Mouse (Mus musculus) limb, embryonic 13.5 days (tissue): ENCODE data around the gene Mogs. TPM values are rescaled to one million over a fixed set of nuclear protein-coding genes. Genes with fewer than 3 reads are reported as not detected.

Source experiments
- ATAC-seq: fragments of 200-750 bp; cut with Nextera tagmentation; 2 replicates; pipeline ENCODE4 v1.8.0; 2017; ENCODE audit warnings: low read depth, moderate number of reproducible peaks, moderate TSS enrichment; ENCODE audit not compliant: low FRiP score
- H3K27ac ChIP-seq: fragments of 300-500 bp; sonication (generic); 2 replicates; pipeline ENCODE4 v1.5.1; 2015; ENCODE audit warnings: inconsistent platforms, mild to moderate bottlenecking, moderate library complexity
- H3K27me3 ChIP-seq: fragments of 300-500 bp; sonication (generic); 2 replicates; pipeline ENCODE4 v1.6.1; 2015; ENCODE audit warnings: mild to moderate bottlenecking, inconsistent platforms
- H3K36me3 ChIP-seq: fragments of 300-500 bp; sonication (generic); 2 replicates; pipeline ENCODE4 v1.6.1; 2015; ENCODE audit warnings: inconsistent platforms, mild to moderate bottlenecking, moderate library complexity
- H3K4me1 ChIP-seq: fragments of 300-500 bp; sonication (generic); 2 replicates; pipeline ENCODE4 v1.6.1; 2015; ENCODE audit warnings: inconsistent platforms
- H3K4me2 ChIP-seq: fragments of 300-500 bp; sonication (generic); replicated peaks from 2 replicates; pipeline ENCODE4 v1.6.1; 2015; ENCODE audit warnings: inconsistent platforms, mild to moderate bottlenecking, moderate library complexity
- H3K4me3 ChIP-seq: fragments of 300-500 bp; sonication (generic); 2 replicates; pipeline ENCODE4 v1.5.1; 2015; ENCODE audit warnings: moderate library complexity, mild to moderate bottlenecking, inconsistent platforms
- H3K9ac ChIP-seq: fragments of 300-500 bp; sonication (generic); 2 replicates; pipeline ENCODE4 v1.6.1; 2015; ENCODE audit warnings: mild to moderate bottlenecking, inconsistent platforms
- H3K9me3 ChIP-seq: fragments of 300-500 bp; sonication (generic); 2 replicates; pipeline ENCODE4 v1.6.1; 2016; ENCODE audit warnings: inconsistent platforms
- WGBS: fragments of 180-500 bp; shearing (Covaris S2); methylation state at CpG from one replicate; pipeline ENCODE4 v1.1.7; 2015; 5-methylcytosine and 5-hydroxymethylcytosine counted together
- polyA plus RNA-seq: library from polyadenylated mRNA; unstranded; fragments of >200 nt; fragmentation: Nextera tagmentation; extraction: Ambion mirVana; gene quantifications from 2 replicates; pipeline ENCODE4 v1.2.1, GENCODE M21; 2015

The Mogs gene
- polyA plus RNA-seq, 1 experiment from 2014 or later, result 45.4 TPM

DNA sequence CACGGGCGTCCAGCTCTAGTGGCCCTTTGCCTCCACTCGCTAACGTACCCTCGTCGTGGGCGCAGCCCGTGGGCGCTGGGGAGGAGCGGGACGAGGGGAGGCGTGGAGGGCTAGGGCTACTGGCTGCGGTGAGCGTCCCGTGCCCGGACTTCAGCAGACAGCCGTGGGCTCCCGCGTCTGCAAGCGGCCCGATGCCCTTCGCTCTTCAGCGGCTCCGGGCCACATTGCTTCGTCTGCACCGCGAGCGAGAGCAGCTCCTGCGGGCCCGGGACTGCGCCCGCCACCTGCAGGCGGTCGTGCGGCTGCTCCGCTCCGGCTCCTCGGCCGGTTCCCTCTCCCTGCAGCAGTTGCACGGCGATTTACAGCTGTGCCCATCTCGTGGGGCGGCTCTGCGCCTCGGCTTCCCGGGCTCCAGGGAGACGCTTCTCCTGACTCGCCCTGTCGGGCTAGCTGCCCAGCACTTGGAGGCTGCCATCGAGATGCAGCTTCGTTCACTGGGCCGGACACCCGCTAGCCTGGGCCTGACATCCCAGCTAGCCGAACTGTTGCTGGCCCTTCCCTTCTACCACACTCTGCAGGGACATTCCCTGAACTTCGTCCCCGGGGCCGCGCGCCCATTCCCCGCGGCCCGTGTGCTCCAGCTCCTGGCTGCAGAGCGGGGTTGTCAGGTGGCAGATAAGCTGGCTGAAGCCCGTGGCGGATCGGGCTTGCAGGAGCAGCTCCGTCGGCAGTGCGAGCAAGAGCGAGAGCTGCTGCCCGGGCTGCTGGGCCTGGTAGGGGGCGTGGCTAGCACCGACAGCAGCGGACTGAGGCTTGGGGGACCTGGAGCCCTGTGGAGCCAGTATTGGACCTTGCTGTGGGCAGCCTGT, 13.4 kb upstream of the Mogs start:
- H3K4me1 ChIP-seq, result peaks cover 15% of the 10 kb centered on the region
- 0 out of 2 replicates have a peak, but pooled peaks cover 3% of the 10 kb centered on the region for H3K36me3 ChIP-seq
- peaks cover 2% of the 10 kb centered on the region; the same call in 1 of the 2 replicates for H3K27me3 ChIP-seq
- ATAC-seq, result peak; percentile 73
- no peaks in the 10 kb centered on the region for H3K9me3 ChIP-seq
- peak overlapping the region; percentile 83 for H3K27ac ChIP-seq
- H3K4me3 ChIP-seq, result peak overlapping the region; percentile 77
- H3K9ac ChIP-seq, result peak overlapping the region; percentile 86
- peak overlapping the region; percentile 99 for H3K4me2 ChIP-seq
- under 1% methylated on average over 74 of the region's 74 CpGs for whole genome bisulfite sequencing

- ATAC-seq, result no peak
- H3K4me2 ChIP-seq, result peak overlapping the region; percentile 99
- WGBS, result 41% methylated on average over 11 of the region's 11 CpGs
- H3K4me3 ChIP-seq, result peak overlapping the region; percentile 77
- peaks cover 23% of the 10 kb centered on the region for H3K4me1 ChIP-seq
- H3K36me3 ChIP-seq, result peaks cover 6% of the 10 kb centered on the region; the same call in 1 of the 2 replicates
- no peaks in the 10 kb centered on the region for H3K9me3 ChIP-seq
- H3K27ac ChIP-seq, result no peak overlapping the region
- peak overlapping the region; percentile 86; the same call in 1 of the 2 replicates for H3K9ac ChIP-seq
- peaks cover 2% of the 10 kb centered on the region; the same call in 1 of the 2 replicates for H3K27me3 ChIP-seq
Observed at GRCm38 (mm10) chr6:83103130-83103650, 12.1 kb upstream of the Mogs start.

DNA sequence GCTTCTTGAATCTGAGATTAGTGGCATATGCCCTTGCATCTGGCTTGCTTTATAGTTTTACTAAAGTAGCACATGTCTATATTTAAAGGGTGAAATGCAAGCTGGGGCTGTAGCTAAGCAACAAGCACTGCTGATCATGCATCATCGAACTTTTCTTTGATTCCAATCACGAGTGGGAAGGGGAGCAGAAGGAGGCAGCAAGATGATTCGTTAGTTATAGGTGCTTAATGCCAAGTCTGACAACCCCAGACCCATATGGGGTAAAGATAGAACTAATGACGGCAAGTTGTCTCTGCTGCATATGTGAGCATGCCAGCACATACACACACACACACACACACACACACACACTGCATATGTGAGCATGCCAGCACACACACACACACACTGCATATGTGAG, 11.1 kb upstream of the Mogs start:
- Histone ChIP-seq H3K4me3 (no peak overlapping the region), H3K9me3 (no peaks in the 10 kb centered on the region), H3K27me3 (peaks cover 2% of the 10 kb centered on the region; the same call in 1 of the 2 replicates), H3K36me3 (peaks cover 6% of the 10 kb centered on the region; the same call in 1 of the 2 replicates), H3K9ac (no peak overlapping the region), H3K27ac (no peak overlapping the region), H3K4me1 (peaks cover 28% of the 10 kb centered on the region), H3K4me2 (no peak overlapping the region)
- ATAC-seq, result no peak
- WGBS, result 71% methylated on average over 4 of the region's 4 CpGs

GRCm38 (mm10) chr6:83107566-83108400, 7.5 kb upstream of the Mogs start:
- Histone ChIP-seq H3K9ac (peak overlapping the region; percentile 95), H3K27me3 (no peaks in the 10 kb centered on the region), H3K36me3 (peaks cover 15% of the 10 kb centered on the region; the same call in 1 of the 2 replicates), H3K27ac (no peak overlapping the region; the same call in 1 of the 2 replicates), H3K9me3 (no peaks in the 10 kb centered on the region), H3K4me3 (peak overlapping the region; percentile 76), H3K4me1 (peaks cover 31% of the 10 kb centered on the region), H3K4me2 (peak overlapping the region; percentile 86)
- 36% methylated on average over 13 of the region's 13 CpGs for WGBS
- ATAC-seq, result peak; percentile 30; the same call in 1 of the 2 replicates

DNA sequence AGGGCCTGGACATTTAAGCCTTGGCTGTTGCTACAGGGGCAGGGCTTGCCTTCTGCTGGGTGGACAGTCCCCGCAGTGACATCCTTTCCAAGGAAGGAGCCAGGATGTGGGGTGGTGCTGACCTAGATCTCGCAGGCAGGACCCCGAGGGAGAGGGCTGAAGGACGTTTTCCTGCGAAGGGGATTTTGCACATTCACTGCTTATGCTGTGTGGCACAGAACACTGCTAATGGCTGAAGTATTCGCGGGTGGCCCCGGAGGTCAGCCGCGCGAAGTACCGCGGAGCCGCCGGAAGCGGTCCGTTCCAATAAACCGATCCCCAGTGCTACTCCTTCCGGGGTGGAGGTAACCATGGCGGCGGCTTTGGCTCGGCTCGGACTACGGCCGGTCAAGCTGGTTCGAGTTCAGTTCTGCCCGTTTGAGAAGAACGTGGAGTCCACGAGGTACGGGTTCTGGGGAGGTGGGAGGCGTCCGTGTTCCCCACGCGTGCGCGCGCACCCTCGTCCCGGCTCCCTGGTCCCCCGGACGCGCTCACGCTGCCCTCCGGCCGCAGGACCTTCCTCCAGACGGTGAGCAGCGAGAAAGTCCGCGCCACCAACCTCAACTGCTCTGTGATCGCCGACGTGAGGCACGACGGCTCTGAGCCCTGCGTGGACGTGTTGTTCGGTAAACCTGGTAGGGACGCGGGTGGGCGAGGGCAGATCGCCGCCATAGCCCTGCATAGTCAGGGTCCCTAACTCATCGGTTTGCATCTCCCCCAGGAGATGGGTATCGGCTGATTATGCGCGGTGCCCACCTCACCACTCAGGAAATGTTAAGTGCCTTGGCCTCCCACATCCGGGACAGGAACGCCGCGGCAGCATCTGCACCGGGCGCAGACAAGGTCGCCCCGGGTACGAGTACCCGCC, 6.3 kb upstream of the Mogs start, which contains the start of gene Mrpl53:
Gene Mrpl53 (plus strand): TSS at position 279 of the 907 bp plus-strand sequence.
- ATAC-seq, result peak; percentile 83
- peak within 1 kb of the TSS; percentile 81 for H3K27ac ChIP-seq
- peak within 1 kb of the TSS; percentile 76 for H3K4me3 ChIP-seq
- no peaks in the 10 kb centered on the region for H3K27me3 ChIP-seq
- H3K4me1 ChIP-seq, result peaks cover 22% of the 10 kb centered on the region
- H3K9ac ChIP-seq, result peak within 1 kb of the TSS; percentile 95
- H3K36me3 ChIP-seq, result peaks cover 15% of the 10 kb centered on the region; the same call in 1 of the 2 replicates
- H3K9me3 ChIP-seq, result no peaks in the 10 kb centered on the region
- WGBS, result under 1% methylated on average over 76 of the region's 76 CpGs
- H3K4me2 ChIP-seq, result peak within 1 kb of the TSS; percentile 86

DNA sequence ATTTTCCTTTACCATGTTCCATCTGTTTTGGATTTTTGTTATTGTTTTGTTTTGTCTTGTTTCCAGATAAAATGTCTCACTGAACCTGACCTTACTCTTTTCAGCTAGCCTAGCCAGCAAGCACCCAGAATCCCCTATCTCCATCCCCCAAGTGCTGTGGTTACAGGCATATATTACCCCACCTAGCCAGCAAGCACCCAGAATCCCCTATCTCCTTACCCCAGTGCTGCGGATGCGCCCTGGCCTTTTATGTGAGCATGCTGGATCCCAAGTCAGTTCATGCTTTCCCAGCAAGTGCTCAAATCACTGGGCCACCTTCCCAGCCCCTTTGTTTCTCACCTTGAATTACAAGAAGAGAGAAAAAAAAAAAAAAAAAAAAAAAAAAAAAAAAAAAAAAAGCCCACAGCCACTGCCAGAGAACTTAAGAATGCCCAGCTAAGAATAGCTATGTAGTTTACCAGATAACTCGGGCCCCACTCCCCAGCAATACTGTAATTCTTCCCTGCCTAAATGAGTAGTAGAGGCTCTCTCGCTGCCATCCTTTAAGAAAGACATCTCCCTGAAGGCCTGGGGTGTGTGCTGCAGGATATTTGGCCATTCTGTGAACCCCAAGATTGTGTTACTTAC, 3.7 kb upstream of the Mogs start:
- H3K27me3 ChIP-seq, result no peaks in the 10 kb centered on the region
- H3K9ac ChIP-seq, result no peak overlapping the region
- H3K36me3 ChIP-seq, result peaks cover 12% of the 10 kb centered on the region; the same call in 1 of the 2 replicates
- H3K9me3 ChIP-seq, result no peaks in the 10 kb centered on the region
- 86% methylated on average over 4 of the region's 4 CpGs for WGBS
- H3K4me3 ChIP-seq, result no peak overlapping the region
- no peak for ATAC-seq
- no peak overlapping the region for H3K27ac ChIP-seq
- peaks cover 38% of the 10 kb centered on the region for H3K4me1 ChIP-seq
- no peak overlapping the region for H3K4me2 ChIP-seq

DNA sequence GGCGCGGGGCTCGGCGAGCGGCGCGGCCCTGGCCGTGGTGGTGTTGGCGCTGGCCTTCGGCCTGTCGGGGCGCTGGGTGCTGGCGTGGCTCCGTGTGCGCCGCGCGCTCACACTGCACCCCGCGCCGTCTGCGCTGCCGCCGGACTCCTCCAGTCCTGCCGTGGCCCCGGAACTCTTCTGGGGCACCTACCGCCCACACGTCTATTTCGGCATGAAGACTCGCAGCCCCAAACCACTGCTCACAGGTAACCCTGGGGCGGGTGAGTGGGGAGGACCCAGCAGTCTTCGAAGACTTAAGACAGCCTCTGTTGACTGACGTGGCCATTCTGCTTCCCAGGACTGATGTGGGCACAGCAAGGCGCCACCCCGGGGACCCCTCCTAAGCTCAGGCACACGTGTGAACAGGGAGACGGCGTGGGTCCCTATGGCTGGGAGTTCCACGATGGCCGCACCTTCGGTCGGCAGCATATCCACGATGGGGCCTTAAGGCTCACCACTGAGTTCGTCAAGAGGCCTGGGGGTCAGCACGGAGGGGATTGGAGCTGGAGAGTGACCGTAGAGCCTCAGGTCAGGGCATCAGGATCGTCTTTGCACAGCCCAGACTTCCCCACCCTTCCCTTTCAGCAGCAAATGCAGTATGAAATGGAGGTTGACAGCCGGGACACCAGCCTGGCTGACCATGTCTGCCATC, 531 bp downstream of the Mogs start:
- no peaks in the 10 kb centered on the region for H3K9me3 ChIP-seq
- H3K36me3 ChIP-seq, result peaks cover 40% of the 10 kb centered on the region
- H3K27me3 ChIP-seq, result no peaks in the 10 kb centered on the region
- peak; percentile 55 for ATAC-seq
- H3K4me3 ChIP-seq, result peak overlapping the region; percentile 90
- peak overlapping the region; percentile 74 for H3K27ac ChIP-seq
- H3K9ac ChIP-seq, result peak overlapping the region; percentile 92
- H3K4me2 ChIP-seq, result peak overlapping the region; percentile 93
- WGBS, result 2% methylated on average over 32 of the region's 48 CpGs
- peaks cover 37% of the 10 kb centered on the region for H3K4me1 ChIP-seq

GRCm38 (mm10) chr6:83116373-83117164, 1.3 kb downstream of the Mogs start:
- Histone ChIP-seq H3K9me3 (no peaks in the 10 kb centered on the region), H3K36me3 (peaks cover 34% of the 10 kb centered on the region), H3K27ac (0 out of 2 replicates have a peak overlapping the region, but pooled peaks have one; percentile 74), H3K9ac (peak overlapping the region; percentile 92), H3K4me3 (peak overlapping the region; percentile 90), H3K27me3 (no peaks in the 10 kb centered on the region), H3K4me2 (peak overlapping the region; percentile 93), H3K4me1 (peaks cover 37% of the 10 kb centered on the region)
- 81% methylated on average over 11 of the region's 11 CpGs for WGBS
- no peak for ATAC-seq

DNA sequence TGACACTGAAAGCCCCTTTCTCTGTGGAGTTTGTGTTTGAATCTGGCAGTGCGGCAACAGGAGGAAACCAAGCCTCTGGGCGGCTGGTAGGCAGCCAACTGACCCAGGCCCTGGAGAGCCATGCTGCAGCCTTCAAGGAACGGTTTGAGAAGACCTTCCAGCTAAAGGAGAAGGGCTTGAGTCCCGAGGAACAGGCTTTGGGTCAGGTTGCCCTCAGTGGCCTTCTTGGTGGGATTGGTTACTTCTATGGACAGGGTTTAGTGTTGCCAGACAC, 1.8 kb downstream of the Mogs start:
- no peak for ATAC-seq
- Histone ChIP-seq H3K4me3 (no peak overlapping the region; the same call in 1 of the 2 replicates), H3K36me3 (peaks cover 33% of the 10 kb centered on the region), H3K4me1 (peaks cover 38% of the 10 kb centered on the region), H3K27me3 (no peaks in the 10 kb centered on the region), H3K9me3 (no peaks in the 10 kb centered on the region), H3K9ac (peak overlapping the region; percentile 92), H3K4me2 (peak overlapping the region; percentile 93), H3K27ac (no peak overlapping the region)
- 82% methylated on average over 4 of the region's 4 CpGs for WGBS

DNA sequence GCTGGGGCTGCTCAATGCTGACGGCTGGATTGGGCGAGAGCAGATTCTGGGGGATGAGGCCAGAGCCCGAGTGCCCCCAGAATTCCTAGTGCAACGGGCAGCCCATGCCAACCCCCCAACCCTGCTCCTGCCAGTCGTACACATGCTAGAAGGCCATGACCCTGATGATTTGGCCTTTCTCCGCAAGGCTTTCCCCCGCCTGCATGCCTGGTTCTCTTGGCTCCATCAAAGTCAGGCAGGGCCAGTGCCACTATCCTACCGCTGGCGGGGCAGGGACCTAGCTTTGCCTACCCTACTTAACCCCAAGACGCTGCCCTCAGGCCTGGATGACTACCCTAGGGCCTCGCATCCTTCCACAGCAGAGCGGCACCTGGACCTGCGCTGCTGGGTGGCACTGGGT, 2.3 kb downstream of the Mogs start:
- ATAC-seq, result no peak
- Histone ChIP-seq H3K4me1 (peaks cover 43% of the 10 kb centered on the region), H3K4me3 (0 out of 2 replicates have a peak overlapping the region, but pooled peaks have one; percentile 5), H3K27me3 (no peaks in the 10 kb centered on the region), H3K9ac (no peak overlapping the region), H3K9me3 (no peaks in the 10 kb centered on the region), H3K4me2 (0 out of 2 replicates have a peak overlapping the region, but pooled peaks have one; percentile 3), H3K27ac (no peak overlapping the region), H3K36me3 (peaks cover 33% of the 10 kb centered on the region)
- 92% methylated on average over 13 of the region's 13 CpGs for WGBS
